Mouse (Mus musculus) forebrain, postnatal 0 days (tissue): Measurements from ENCODE around the gene Mast4. TPM values are rescaled to one million over a fixed set of nuclear protein-coding genes. Genes with fewer than 3 reads are reported as not detected.

ENCODE experiments used
- ATAC-seq: fragments of 200-750 bp; cut with Nextera tagmentation; 2 replicates; pipeline ENCODE4 v1.8.0; 2017; ENCODE audit warnings: mild to moderate bottlenecking, moderate library complexity
- DNase-seq: peaks from one replicate; pipeline ENCODE4 v3.0.0-alpha.2; 2015
- H3K27ac ChIP-seq: fragments of 300-500 bp; sonication (generic); 2 replicates; pipeline ENCODE4 v1.5.1; 2014; ENCODE audit warnings: low read depth, mild to moderate bottlenecking, antibody characterized with exemption, low read length, moderate library complexity, mixed read lengths
- H3K27me3 ChIP-seq: fragments of 300-500 bp; sonication (generic); 2 replicates; pipeline ENCODE4 v1.6.1; 2014; ENCODE audit warnings: mild to moderate bottlenecking, low read length, mixed read lengths; ENCODE audit not compliant: insufficient read depth
- H3K36me3 ChIP-seq: fragments of 300-500 bp; sonication (generic); 2 replicates; pipeline ENCODE4 v1.6.1; 2014; ENCODE audit warnings: mild to moderate bottlenecking, moderate library complexity; ENCODE audit not compliant: insufficient read depth
- H3K4me1 ChIP-seq: fragments of 300-500 bp; sonication (generic); 2 replicates; pipeline ENCODE4 v1.6.1; 2014; ENCODE audit warnings: antibody characterized with exemption; ENCODE audit not compliant: insufficient read depth
- H3K4me2 ChIP-seq: fragments of 300-500 bp; sonication (generic); 2 replicates; pipeline ENCODE4 v1.6.1; 2014; ENCODE audit warnings: low read depth, mild to moderate bottlenecking, moderate library complexity
- H3K4me3 ChIP-seq: fragments of 300-500 bp; sonication (generic); 2 replicates; pipeline ENCODE4 v1.5.1; 2014; ENCODE audit warnings: low read depth, low read length, mixed read lengths
- H3K9ac ChIP-seq: fragments of 300-500 bp; sonication (generic); 2 replicates; pipeline ENCODE4 v1.6.1; 2014; ENCODE audit warnings: mild to moderate bottlenecking
- H3K9me3 ChIP-seq: fragments of 300-500 bp; sonication (generic); 2 replicates; pipeline ENCODE4 v1.6.1; 2016; ENCODE audit warnings: low read length
- CTCF ChIP-seq: sonication (generic); IDR thresholded peaks from 2 replicates; pipeline ENCODE4 v1.5.1; 2016; ENCODE audit warnings: antibody characterized with exemption, control low read depth, low read depth
- WGBS: fragments of 180-500 bp; shearing (Covaris S2); extraction: QIAGEN DNeasy Blood & Tissue Kit; methylation state at CpG from one replicate; pipeline ENCODE4 v1.1.7; 2014; 5-methylcytosine and 5-hydroxymethylcytosine counted together
- polyA plus RNA-seq: library from polyadenylated mRNA; unstranded; fragments of >200 nt; fragmentation: Nextera tagmentation; extraction: Ambion mirVana; gene quantifications from 2 replicates; pipeline ENCODE4 v1.2.1, GENCODE M21; 2015
- total RNA-seq: library from RNA; depleted of rRNA; stranded (reverse); fragments of >200 nt; gene quantifications from 2 replicates; pipeline ENCODE4 v1.2.3, GENCODE M21; 2014

The Mast4 gene
- total and polyA plus RNA-seq, 2 experiments from 2014 or later: 17.2 to 40.1 TPM

GRCm38 (mm10) chr13:103201016-103201760, 133.1 kb downstream of the Mast4 start:
- no peaks in the 10 kb centered on the region for H3K36me3 ChIP-seq
- H3K4me3 ChIP-seq: no peak overlapping the region
- H3K9ac ChIP-seq: no peak overlapping the region
- DNase-seq (no peak), ATAC-seq (no peak)
- no peak overlapping the region for H3K4me2 ChIP-seq
- no peaks in the 10 kb centered on the region for H3K9me3 ChIP-seq
- H3K27ac ChIP-seq: no peak overlapping the region
- H3K27me3 ChIP-seq: no peaks in the 10 kb centered on the region
- WGBS: 81% methylated on average over 10 of the region's 10 CpGs
- no peak for TF ChIP-seq CTCF
- no peaks in the 10 kb centered on the region for H3K4me1 ChIP-seq

GRCm38 (mm10) chr13:103199823-103200660, 134.3 kb downstream of the Mast4 start:
- ATAC-seq (no peak), DNase-seq (no peak)
- Histone ChIP-seq H3K36me3 (no peaks in the 10 kb centered on the region), H3K9me3 (no peaks in the 10 kb centered on the region), H3K4me1 (no peaks in the 10 kb centered on the region), H3K4me3 (no peak overlapping the region), H3K4me2 (no peak overlapping the region), H3K27me3 (no peaks in the 10 kb centered on the region), H3K27ac (no peak overlapping the region), H3K9ac (no peak overlapping the region)
- TF ChIP-seq CTCF: no peak
- 44% methylated on average over 2 of the region's 2 CpGs for WGBS

GRCm38 (mm10) chr13:103198210-103198940, 135.9 kb downstream of the Mast4 start:
- no peak for TF ChIP-seq CTCF
- no peak overlapping the region for H3K9ac ChIP-seq
- H3K4me2 ChIP-seq: no peak overlapping the region
- 79% methylated on average over 9 of the region's 9 CpGs for WGBS
- no peak overlapping the region for H3K27ac ChIP-seq
- H3K4me3 ChIP-seq: no peak overlapping the region
- no peaks in the 10 kb centered on the region for H3K36me3 ChIP-seq
- ATAC-seq (no peak), DNase-seq (no peak)
- H3K9me3 ChIP-seq: no peaks in the 10 kb centered on the region
- no peaks in the 10 kb centered on the region for H3K27me3 ChIP-seq
- no peaks in the 10 kb centered on the region for H3K4me1 ChIP-seq

- H3K4me2 ChIP-seq: no peak overlapping the region
- ATAC-seq (no peak), DNase-seq (no peak)
- H3K9me3 ChIP-seq: no peaks in the 10 kb centered on the region
- no peak overlapping the region for H3K4me3 ChIP-seq
- no peaks in the 10 kb centered on the region for H3K36me3 ChIP-seq
- no peak overlapping the region for H3K27ac ChIP-seq
- no peaks in the 10 kb centered on the region for H3K27me3 ChIP-seq
- H3K4me1 ChIP-seq: no peaks in the 10 kb centered on the region
- 0 out of 2 replicates have a peak, but pooled peaks have one; percentile 11 for TF ChIP-seq CTCF
- 78% methylated on average over 5 of the region's 5 CpGs for WGBS
- H3K9ac ChIP-seq: no peak overlapping the region
These were observed 138.0 kb downstream of the Mast4 start for GRCm38 (mm10) chr13:103196307-103196706.

- H3K27me3 ChIP-seq: no peaks in the 10 kb centered on the region
- ATAC-seq (no peak), DNase-seq (no peak)
- 85% methylated on average over 3 of the region's 3 CpGs for WGBS
- no peaks in the 10 kb centered on the region for H3K36me3 ChIP-seq
- no peak overlapping the region for H3K4me2 ChIP-seq
- H3K9me3 ChIP-seq: no peaks in the 10 kb centered on the region
- H3K4me3 ChIP-seq: no peak overlapping the region
- TF ChIP-seq CTCF: no peak
- no peak overlapping the region for H3K9ac ChIP-seq
- no peak overlapping the region for H3K27ac ChIP-seq
- no peaks in the 10 kb centered on the region for H3K4me1 ChIP-seq
These were observed 138.4 kb downstream of the Mast4 start for GRCm38 (mm10) chr13:103195847-103196246.

- no peak overlapping the region for H3K4me2 ChIP-seq
- H3K4me1 ChIP-seq: no peaks in the 10 kb centered on the region
- no peak overlapping the region for H3K27ac ChIP-seq
- H3K9me3 ChIP-seq: no peaks in the 10 kb centered on the region
- ATAC-seq (no peak), DNase-seq (no peak)
- 89% methylated on average over 5 of the region's 5 CpGs for WGBS
- H3K4me3 ChIP-seq: no peak overlapping the region
- H3K9ac ChIP-seq: no peak overlapping the region
- no peaks in the 10 kb centered on the region for H3K27me3 ChIP-seq
- H3K36me3 ChIP-seq: no peaks in the 10 kb centered on the region
- TF ChIP-seq CTCF: no peak
These were observed 150.7 kb downstream of the Mast4 start for GRCm38 (mm10) chr13:103183566-103183965.
